Mouse (Mus musculus) stomach, embryonic 14.5 days (tissue): ENCODE data around the gene Nbea. TPM values are rescaled to one million over a fixed set of nuclear protein-coding genes. Genes with fewer than 3 reads are reported as not detected.
"Not testable (repeated sequence)": the region's sequence is repeated elsewhere in the genome, so short reads cannot be mapped to it uniquely, and the experiment has no call there.

Experiments
- ATAC-seq: fragments of 200-750 bp; cut with Nextera tagmentation; 2 replicates; pipeline ENCODE4 v1.8.0; 2017; ENCODE audit warnings: low read depth, moderate TSS enrichment; ENCODE audit not compliant: insufficient number of reproducible peaks, insufficient read depth, low FRiP score
- H3K27ac ChIP-seq: fragments of 300-500 bp; sonication (generic); 2 replicates; pipeline ENCODE4 v1.5.1; 2014; ENCODE audit warnings: mild to moderate bottlenecking, low read length, moderate library complexity, mixed read lengths
- H3K27me3 ChIP-seq: fragments of 300-500 bp; sonication (generic); 2 replicates; pipeline ENCODE4 v1.6.1; 2014; ENCODE audit warnings: low read length, control low read depth, mixed read lengths; ENCODE audit not compliant: control insufficient read depth, insufficient read depth
- H3K36me3 ChIP-seq: fragments of 300-500 bp; sonication (generic); 2 replicates; pipeline ENCODE4 v1.6.1; 2014; ENCODE audit warnings: mild to moderate bottlenecking, control low read depth, low read length, moderate library complexity, mixed read lengths; ENCODE audit not compliant: control insufficient read depth, insufficient read depth
- H3K4me1 ChIP-seq: fragments of 300-500 bp; sonication (generic); 2 replicates; pipeline ENCODE4 v1.6.1; 2014; ENCODE audit warnings: low read length, control low read depth, mixed read lengths; ENCODE audit not compliant: control insufficient read depth, insufficient read depth
- H3K4me2 ChIP-seq: fragments of 300-500 bp; sonication (generic); replicated peaks from 2 replicates; pipeline ENCODE4 v1.6.1; 2014; ENCODE audit warnings: low read depth, low read length, control low read depth
- H3K4me3 ChIP-seq: fragments of 300-500 bp; sonication (generic); 2 replicates; pipeline ENCODE4 v1.5.1; 2014; ENCODE audit warnings: low read depth, low read length, control low read depth
- H3K9ac ChIP-seq: fragments of 300-500 bp; sonication (generic); replicated peaks from 2 replicates; pipeline ENCODE4 v1.6.1; 2014; ENCODE audit warnings: low read depth, mild to moderate bottlenecking, control low read depth, low read length, moderate library complexity, mixed read lengths
- H3K9me3 ChIP-seq: fragments of 300-500 bp; sonication (generic); 2 replicates; pipeline ENCODE4 v1.6.1; 2016; ENCODE audit warnings: low read depth, low read length, control low read depth; ENCODE audit not compliant: control insufficient read depth
- WGBS: fragments of 180-500 bp; shearing (Covaris S2); extraction: QIAGEN DNeasy Blood & Tissue Kit; methylation state at CpG from one replicate; pipeline ENCODE4 v1.1.7; 2014; 5-methylcytosine and 5-hydroxymethylcytosine counted together
- polyA plus RNA-seq: library from polyadenylated mRNA; unstranded; fragments of >200 nt; fragmentation: Nextera tagmentation; extraction: Ambion mirVana; gene quantifications from 2 replicates; pipeline ENCODE4 v1.2.1, GENCODE M21; 2014

Nbea gene
- polyA plus RNA-seq, 1 experiment from 2014 or later = 22.1 TPM

- Histone ChIP-seq H3K4me1 (no peaks in the 10 kb centered on the region), H3K27ac (no peak overlapping the region), H3K9ac (no peak overlapping the region), H3K27me3 (no peaks in the 10 kb centered on the region), H3K9me3 (no peaks in the 10 kb centered on the region), H3K4me2 (no peak overlapping the region), H3K36me3 (peaks cover 9% of the 10 kb centered on the region), H3K4me3 (no peak overlapping the region)
- no peak for ATAC-seq
- WGBS = 12% methylated on average over 2 of the region's 2 CpGs
Observed at GRCm38 (mm10) chr3:56007991-56008390, 175.5 kb downstream of the Nbea start.

GRCm38 (mm10) chr3:56000259-56000658, 183.2 kb downstream of the Nbea start:
- H3K4me2 ChIP-seq = no peak overlapping the region
- H3K9ac ChIP-seq = no peak overlapping the region
- no peak overlapping the region for H3K4me3 ChIP-seq
- H3K36me3 ChIP-seq = peaks cover 6% of the 10 kb centered on the region; the same call in 1 of the 2 replicates
- no peaks in the 10 kb centered on the region for H3K9me3 ChIP-seq
- H3K27me3 ChIP-seq = no peaks in the 10 kb centered on the region
- H3K4me1 ChIP-seq = no peaks in the 10 kb centered on the region
- 6% methylated on average over 1 of the region's 1 CpGs for WGBS
- H3K27ac ChIP-seq = no peak overlapping the region
- ATAC-seq = no peak

GRCm38 (mm10) chr3:55978361-55978760, 205.1 kb downstream of the Nbea start:
- ATAC-seq = no peak

GRCm38 (mm10) chr3:55976986-55977385, 206.5 kb downstream of the Nbea start:
- not testable (repeated sequence) for H3K27me3 ChIP-seq, H3K4me1 ChIP-seq, H3K4me2 ChIP-seq, H3K9ac ChIP-seq, H3K9me3 ChIP-seq, H3K36me3 ChIP-seq, ATAC-seq, H3K4me3 ChIP-seq, H3K27ac ChIP-seq
- WGBS = 95% methylated on average over 14 of the region's 14 CpGs

More at GRCm38 (mm10) chr3:55978361-55978760, 205.1 kb downstream of the Nbea start:
- Histone ChIP-seq H3K9ac (no peak overlapping the region), H3K27ac (no peak overlapping the region), H3K4me3 (no peak overlapping the region), H3K4me1 (no peaks in the 10 kb centered on the region), H3K9me3 (no peaks in the 10 kb centered on the region), H3K4me2 (no peak overlapping the region), H3K36me3 (peaks cover 3% of the 10 kb centered on the region; the same call in 1 of the 2 replicates), H3K27me3 (no peaks in the 10 kb centered on the region)
- WGBS = 93% methylated on average over 2 of the region's 2 CpGs

- Histone ChIP-seq H3K27me3 (no peaks in the 10 kb centered on the region), H3K9ac (no peak overlapping the region), H3K4me3 (no peak overlapping the region), H3K27ac (no peak overlapping the region), H3K4me1 (no peaks in the 10 kb centered on the region), H3K9me3 (no peaks in the 10 kb centered on the region), H3K36me3 (no peaks in the 10 kb centered on the region), H3K4me2 (no peak overlapping the region)
- 73% methylated on average over 10 of the region's 10 CpGs for WGBS
- no peak for ATAC-seq
Observed at GRCm38 (mm10) chr3:55965723-55966156, 217.8 kb downstream of the Nbea start.

GRCm38 (mm10) chr3:55963032-55963431, 220.5 kb downstream of the Nbea start:
- no peaks in the 10 kb centered on the region for H3K4me1 ChIP-seq
- no peaks in the 10 kb centered on the region for H3K36me3 ChIP-seq
- no peaks in the 10 kb centered on the region for H3K9me3 ChIP-seq
- no peak for ATAC-seq
- no peak overlapping the region for H3K4me3 ChIP-seq
- 76% methylated on average over 8 of the region's 8 CpGs for WGBS
- no peak overlapping the region for H3K4me2 ChIP-seq
- H3K9ac ChIP-seq = no peak overlapping the region
- H3K27ac ChIP-seq = no peak overlapping the region
- H3K27me3 ChIP-seq = no peaks in the 10 kb centered on the region

GRCm38 (mm10) chr3:55949994-55950393, 233.5 kb downstream of the Nbea start:
- Histone ChIP-seq H3K9me3 (no peaks in the 10 kb centered on the region), H3K27me3 (no peaks in the 10 kb centered on the region), H3K27ac (no peak overlapping the region), H3K36me3 (0 out of 2 replicates have a peak, but pooled peaks cover 3% of the 10 kb centered on the region), H3K4me3 (no peak overlapping the region), H3K9ac (no peak overlapping the region), H3K4me2 (no peak overlapping the region), H3K4me1 (no peaks in the 10 kb centered on the region)
- ATAC-seq = no peak
- WGBS = 74% methylated on average over 5 of the region's 5 CpGs

- Histone ChIP-seq H3K9me3 (no peaks in the 10 kb centered on the region), H3K27ac (no peak overlapping the region), H3K4me1 (no peaks in the 10 kb centered on the region), H3K4me2 (no peak overlapping the region), H3K9ac (no peak overlapping the region), H3K4me3 (no peak overlapping the region), H3K36me3 (0 out of 2 replicates have a peak, but pooled peaks cover 3% of the 10 kb centered on the region), H3K27me3 (no peaks in the 10 kb centered on the region)
- 94% methylated on average over 2 of the region's 2 CpGs for WGBS
- ATAC-seq = no peak
Observed at GRCm38 (mm10) chr3:55949148-55949547, 234.4 kb downstream of the Nbea start.

- Histone ChIP-seq H3K9me3 (no peaks in the 10 kb centered on the region), H3K4me1 (no peaks in the 10 kb centered on the region), H3K4me2 (no peak overlapping the region), H3K36me3 (peaks cover 3% of the 10 kb centered on the region; the same call in 1 of the 2 replicates), H3K27ac (no peak overlapping the region), H3K27me3 (no peaks in the 10 kb centered on the region), H3K4me3 (no peak overlapping the region), H3K9ac (no peak overlapping the region)
- 84% methylated on average over 2 of the region's 2 CpGs for WGBS
- ATAC-seq = no peak
Observed at GRCm38 (mm10) chr3:55927343-55927742, 256.2 kb downstream of the Nbea start.
